Mouse (Mus musculus) stomach, postnatal 0 days (tissue): ENCODE results near the gene Ntm. TPM values are rescaled to one million over a fixed set of nuclear protein-coding genes. Genes with fewer than 3 reads are reported as not detected.

ENCODE experiments used
- ATAC-seq: fragments of 200-750 bp; cut with Nextera tagmentation; 2 replicates; pipeline ENCODE4 v1.8.0; 2017; ENCODE audit not compliant: low FRiP score, low TSS enrichment
- DNase-seq: peaks from one replicate; pipeline ENCODE4 v3.0.0-alpha.2; 2016; ENCODE audit warnings: low spot score
- H3K27ac ChIP-seq: fragments of 300-500 bp; sonication (generic); replicated peaks from 2 replicates; pipeline ENCODE4 v1.5.1; 2014; ENCODE audit warnings: mild to moderate bottlenecking, control low read depth
- H3K27me3 ChIP-seq: fragments of 300-500 bp; sonication (generic); 2 replicates; pipeline ENCODE4 v1.6.1; 2014; ENCODE audit warnings: low read length; ENCODE audit not compliant: control insufficient read depth, insufficient read depth
- H3K36me3 ChIP-seq: fragments of 300-500 bp; sonication (generic); 2 replicates; pipeline ENCODE4 v1.6.1; 2014; ENCODE audit warnings: low read length, mixed read lengths; ENCODE audit not compliant: control insufficient read depth, insufficient read depth
- H3K4me1 ChIP-seq: fragments of 300-500 bp; sonication (generic); replicated peaks from 2 replicates; pipeline ENCODE4 v1.6.1; 2014; ENCODE audit warnings: antibody characterized with exemption; ENCODE audit not compliant: control insufficient read depth, insufficient read depth
- H3K4me2 ChIP-seq: fragments of 300-500 bp; sonication (generic); replicated peaks from 2 replicates; pipeline ENCODE4 v1.6.1; 2014; ENCODE audit warnings: low read depth, mild to moderate bottlenecking, control low read depth, moderate library complexity
- H3K4me3 ChIP-seq: fragments of 300-500 bp; sonication (generic); 2 replicates; pipeline ENCODE4 v1.5.1; 2014; ENCODE audit warnings: low read depth, low read length, control low read depth
- H3K9ac ChIP-seq: fragments of 300-500 bp; sonication (generic); 2 replicates; pipeline ENCODE4 v1.6.1; 2014; ENCODE audit warnings: mild to moderate bottlenecking, low read length, control low read depth, mixed read lengths
- H3K9me3 ChIP-seq: fragments of 300-500 bp; sonication (generic); 2 replicates; pipeline ENCODE4 v1.6.1; 2016; ENCODE audit warnings: low read length; ENCODE audit not compliant: control insufficient read depth
- CTCF ChIP-seq: IDR thresholded peaks from 2 replicates; pipeline ENCODE4 v1.5.1; 2016; ENCODE audit warnings: antibody characterized with exemption, low read depth, mild to moderate bottlenecking, moderate library complexity
- EP300 ChIP-seq: optimal IDR thresholded peaks from 2 replicates; pipeline ENCODE3; 2016; ENCODE audit warnings: antibody characterized with exemption
- WGBS: fragments of 180-500 bp; shearing (Covaris S2); extraction: QIAGEN DNeasy Blood & Tissue Kit; methylation state at CpG from one replicate; pipeline ENCODE4 v1.1.7; 2014; 5-methylcytosine and 5-hydroxymethylcytosine counted together
- polyA plus RNA-seq: library from polyadenylated mRNA; unstranded; fragments of >200 nt; fragmentation: Nextera tagmentation; extraction: Ambion mirVana; gene quantifications from 2 replicates; pipeline ENCODE4 v1.2.1, GENCODE M21; 2015

Ntm gene
- polyA plus RNA-seq, 1 experiment from 2014 or later, result 5.9 TPM

DNA sequence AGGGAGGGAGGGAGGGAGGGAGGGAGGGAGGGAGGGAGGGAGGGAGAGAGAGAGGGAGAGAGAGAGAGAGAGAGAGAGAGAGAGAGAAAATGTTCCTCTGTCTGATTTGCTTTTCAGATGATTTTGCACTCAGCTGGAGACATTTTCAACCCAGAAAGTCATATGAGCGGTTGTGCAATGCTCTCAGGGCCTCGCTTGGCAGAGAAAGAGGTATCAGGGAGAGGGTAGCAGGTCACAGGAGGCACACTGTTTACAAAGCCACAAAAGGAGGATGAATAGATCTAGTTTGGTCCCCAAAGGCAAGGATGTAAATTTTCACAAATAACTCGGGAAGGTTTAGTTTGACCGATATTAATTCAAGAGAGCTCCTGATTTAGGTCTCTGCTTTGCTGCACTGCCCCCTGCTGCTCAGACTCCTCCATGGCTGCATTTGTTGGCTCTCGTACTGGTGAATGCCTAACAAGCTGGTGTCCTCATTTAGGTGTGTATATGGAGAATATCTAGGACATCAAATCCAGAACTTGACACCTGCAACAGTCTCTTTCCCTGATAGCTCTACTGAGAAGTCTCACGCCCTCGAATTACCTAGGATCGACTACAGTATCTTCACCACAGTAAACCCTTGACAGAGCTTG, 377.1 kb downstream of the Ntm start:
- TF ChIP-seq CTCF, result peak; percentile 79
- no peak for TF ChIP-seq EP300
- 53% methylated on average over 8 of the region's 8 CpGs for WGBS
- DNase-seq, result peak; percentile 57
- ATAC-seq, result no peak
- Histone ChIP-seq H3K27me3 (no peaks in the 10 kb centered on the region), H3K9ac (no peak overlapping the region), H3K36me3 (no peaks in the 10 kb centered on the region), H3K9me3 (no peaks in the 10 kb centered on the region), H3K4me1 (no peaks in the 10 kb centered on the region), H3K4me2 (no peak overlapping the region), H3K4me3 (no peak overlapping the region), H3K27ac (no peak overlapping the region)

DNA sequence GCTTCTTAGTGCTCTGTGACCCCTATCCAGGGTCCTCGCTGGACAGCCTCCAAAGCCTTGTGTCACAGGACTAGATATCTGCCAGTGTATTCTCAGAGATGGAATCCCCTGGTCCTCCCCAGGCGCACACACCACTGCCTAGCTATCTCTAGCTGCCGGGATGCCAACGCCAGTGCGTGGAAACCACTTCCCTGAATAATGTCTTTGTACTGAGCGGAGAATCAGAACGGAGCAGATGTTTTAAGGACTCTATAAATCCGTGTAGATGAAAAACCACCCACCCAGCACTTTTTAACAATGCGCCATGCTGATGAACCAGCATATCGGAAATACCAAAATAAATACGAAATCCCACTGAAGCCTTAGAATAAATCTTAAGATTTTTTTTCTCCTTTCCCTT, 384.7 kb downstream of the Ntm start:
- no peak overlapping the region for H3K9ac ChIP-seq
- no peaks in the 10 kb centered on the region for H3K36me3 ChIP-seq
- no peaks in the 10 kb centered on the region for H3K27me3 ChIP-seq
- ATAC-seq (no peak), DNase-seq (no peak)
- WGBS, result 79% methylated on average over 11 of the region's 11 CpGs
- H3K4me3 ChIP-seq, result no peak overlapping the region
- no peak overlapping the region for H3K4me2 ChIP-seq
- no peak overlapping the region for H3K27ac ChIP-seq
- TF ChIP-seq CTCF (no peak), EP300 (no peak)
- no peaks in the 10 kb centered on the region for H3K9me3 ChIP-seq
- H3K4me1 ChIP-seq, result no peaks in the 10 kb centered on the region

- Histone ChIP-seq H3K9me3 (no peaks in the 10 kb centered on the region), H3K4me3 (no peak overlapping the region), H3K4me1 (no peaks in the 10 kb centered on the region), H3K27me3 (no peaks in the 10 kb centered on the region), H3K36me3 (no peaks in the 10 kb centered on the region), H3K4me2 (no peak overlapping the region), H3K27ac (no peak overlapping the region), H3K9ac (no peak overlapping the region)
- ATAC-seq (no peak), DNase-seq (no peak)
- WGBS, result 37% methylated on average over 4 of the region's 4 CpGs
- TF ChIP-seq CTCF, result no peak
- no peak for TF ChIP-seq EP300
These were observed 386.8 kb downstream of the Ntm start for GRCm38 (mm10) chr9:29576051-29576533.

DNA sequence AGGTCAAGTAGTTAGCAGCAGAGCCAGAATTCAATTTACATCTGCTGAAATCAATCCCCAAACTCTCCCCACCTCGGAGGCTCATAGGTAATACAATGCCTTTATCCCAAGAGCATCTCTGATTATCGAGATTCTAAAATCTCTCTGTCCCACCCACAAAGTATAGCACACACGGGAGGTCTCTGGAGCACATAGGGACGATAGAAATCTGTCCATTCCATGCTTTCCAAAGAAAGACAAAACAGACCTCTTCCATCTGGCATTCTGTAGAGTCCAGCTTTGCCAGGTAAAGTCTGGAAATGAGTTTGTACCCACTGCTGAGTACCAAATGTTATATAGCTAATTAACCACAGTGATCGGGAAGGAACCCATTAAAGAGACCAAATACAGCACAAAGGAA, 388.4 kb downstream of the Ntm start:
- DNase-seq, result no peak
- no peaks in the 10 kb centered on the region for H3K9me3 ChIP-seq
- ATAC-seq, result no peak
- no peak for TF ChIP-seq EP300
- TF ChIP-seq CTCF, result no peak
- 77% methylated on average over 5 of the region's 5 CpGs for WGBS
- no peak overlapping the region for H3K4me3 ChIP-seq
- no peaks in the 10 kb centered on the region for H3K4me1 ChIP-seq
- no peaks in the 10 kb centered on the region for H3K27me3 ChIP-seq
- no peak overlapping the region for H3K27ac ChIP-seq
- no peak overlapping the region for H3K4me2 ChIP-seq
- no peaks in the 10 kb centered on the region for H3K36me3 ChIP-seq
- no peak overlapping the region for H3K9ac ChIP-seq

GRCm38 (mm10) chr9:29568571-29568970, 394.4 kb downstream of the Ntm start:
- Histone ChIP-seq H3K9ac (no peak overlapping the region), H3K4me2 (no peak overlapping the region), H3K36me3 (no peaks in the 10 kb centered on the region), H3K4me3 (no peak overlapping the region), H3K27me3 (no peaks in the 10 kb centered on the region), H3K9me3 (no peaks in the 10 kb centered on the region), H3K4me1 (no peaks in the 10 kb centered on the region), H3K27ac (no peak overlapping the region)
- no peak for DNase-seq
- WGBS, result 60% methylated on average over 5 of the region's 5 CpGs
- TF ChIP-seq CTCF, result no peak
- no peak for TF ChIP-seq EP300
- no peak for ATAC-seq

GRCm38 (mm10) chr9:29562419-29563071, 400.4 kb downstream of the Ntm start:
- no peak for DNase-seq
- no peak for ATAC-seq
- Histone ChIP-seq H3K4me2 (no peak overlapping the region), H3K4me3 (no peak overlapping the region), H3K27me3 (no peaks in the 10 kb centered on the region), H3K27ac (no peak overlapping the region), H3K9me3 (no peaks in the 10 kb centered on the region), H3K4me1 (no peaks in the 10 kb centered on the region), H3K9ac (no peak overlapping the region), H3K36me3 (no peaks in the 10 kb centered on the region)
- whole genome bisulfite sequencing, result 84% methylated on average over 5 of the region's 5 CpGs
- no peak for TF ChIP-seq CTCF
- TF ChIP-seq EP300, result no peak
